8 mouse cellular contexts compared by ENCODE assay signal in the genomic region with DNA sequence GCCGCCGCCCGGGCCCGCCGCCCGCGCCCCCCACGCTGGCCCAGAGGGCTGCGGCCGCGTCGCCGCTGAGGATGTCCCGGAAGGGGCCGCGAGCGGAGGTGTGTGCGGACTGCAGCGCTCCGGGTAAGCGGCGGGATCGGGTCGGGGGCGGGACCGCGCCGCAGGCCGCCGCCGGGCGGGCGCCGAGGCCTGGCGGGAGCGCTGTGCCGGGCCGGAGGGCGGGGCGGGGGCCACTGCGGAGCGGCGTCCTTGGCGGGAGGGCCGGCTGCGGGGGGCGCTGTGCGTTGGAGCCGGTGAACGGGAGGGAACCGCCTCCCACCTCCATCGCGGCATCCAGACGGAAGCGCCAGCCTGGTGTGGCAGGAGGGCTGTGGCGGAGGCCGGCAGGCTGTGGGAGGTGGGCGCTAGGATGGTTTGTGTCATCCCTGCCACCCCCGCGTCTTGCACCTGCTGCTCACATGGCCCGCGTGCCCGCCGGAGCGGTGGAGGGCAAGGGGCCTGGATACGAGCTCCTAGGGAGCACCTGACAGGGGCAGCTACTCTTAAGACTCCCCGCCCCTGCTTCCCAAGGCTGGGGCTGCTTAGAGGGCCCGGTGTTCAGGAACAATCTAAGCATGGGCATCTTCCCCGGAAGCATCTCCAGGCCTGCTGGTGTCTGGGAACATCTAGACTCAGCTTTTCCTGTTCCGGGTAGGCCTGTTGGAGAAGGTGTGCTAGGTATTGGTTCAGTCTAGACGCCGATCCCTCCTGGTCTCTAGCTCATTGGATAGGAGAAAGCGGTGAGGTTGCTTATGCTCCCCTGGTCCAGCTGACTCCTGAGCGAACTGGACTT. TPM values are rescaled to one million over a fixed set of nuclear protein-coding genes. Genes with fewer than 3 reads are reported as not detected.
DNase-seq lines count a peak whose midpoint lies in the region; ATAC-seq and TF ChIP-seq lines count a peak whose summit lies in the region.

TSS of gene Git1 (plus strand) at position 51 of the 832 bp plus-strand sequence.

- DNase-seq in layer of hippocampus, adult 8-10 months (ENCODE audit: low spot score in 2 of 2), result no peak
- no peak for DNase-seq in layer of hippocampus, adult 11-12 months (ENCODE audit: low spot score)
- DNase-seq in cerebellum, adult 8-10 months, result peak; percentile 59
- no peak for DNase-seq in gastrocnemius, adult 18-20 months (ENCODE audit: low spot score)
- DNase-seq in limb, embryonic 10.5 days (ENCODE audit: low spot score), result peak; percentile 67
- peak; percentile 59 for DNase-seq in stomach, postnatal 0 days (ENCODE audit: low spot score)

- no peak for TF ChIP-seq EP300 in stomach, postnatal 0 days (optimal IDR thresholded peaks at IDR 0.05)

- peak within 1 kb of the TSS; percentile 90 for H3K4me3 ChIP-seq in hindbrain, embryonic 15.5 days
- peak within 1 kb of the TSS; percentile 98 for H3K4me3 ChIP-seq in limb, embryonic 10.5 days
- H3K4me3 ChIP-seq in midbrain, embryonic 13.5 days (replicated peaks), result peak within 1 kb of the TSS; percentile 97
- H3K4me3 ChIP-seq in stomach, postnatal 0 days (ENCODE audit: low read depth, low read length), result peak within 1 kb of the TSS; percentile 82

- no peak for ATAC-seq in hindbrain, embryonic 15.5 days (ENCODE audit: low FRiP score, low read depth)
- no peak for ATAC-seq in midbrain, embryonic 13.5 days
- ATAC-seq in stomach, postnatal 0 days (ENCODE audit: low FRiP score, low TSS enrichment), result peak; percentile 40

- H3K9me3 ChIP-seq in hindbrain, embryonic 15.5 days, result no peaks in the 10 kb centered on the region
- no peaks in the 10 kb centered on the region for H3K9me3 ChIP-seq in limb, embryonic 10.5 days (replicated peaks)
- H3K9me3 ChIP-seq in midbrain, embryonic 13.5 days, result no peaks in the 10 kb centered on the region
- no peaks in the 10 kb centered on the region for H3K9me3 ChIP-seq in stomach, postnatal 0 days (ENCODE audit: control insufficient read depth, low read length)

- H3K4me1 ChIP-seq in hindbrain, embryonic 15.5 days (replicated peaks), result peaks cover 74% of the 10 kb centered on the region
- H3K4me1 ChIP-seq in limb, embryonic 10.5 days, result peaks cover 89% of the 10 kb centered on the region
- peaks cover 76% of the 10 kb centered on the region for H3K4me1 ChIP-seq in midbrain, embryonic 13.5 days (replicated peaks)
- peaks cover 18% of the 10 kb centered on the region for H3K4me1 ChIP-seq in stomach, postnatal 0 days (replicated peaks; ENCODE audit: control insufficient read depth, insufficient read depth)

- H3K27ac ChIP-seq in hindbrain, embryonic 15.5 days (replicated peaks), result peak within 1 kb of the TSS; percentile 91
- peak within 1 kb of the TSS; percentile 96 for H3K27ac ChIP-seq in limb, embryonic 10.5 days
- peak within 1 kb of the TSS; percentile 89 for H3K27ac ChIP-seq in midbrain, embryonic 13.5 days
- H3K27ac ChIP-seq in stomach, postnatal 0 days (replicated peaks), result peak within 1 kb of the TSS; percentile 95

- 2% methylated on average over 47 of the region's 74 CpGs for WGBS in hindbrain, embryonic 15.5 days
- WGBS in limb, embryonic 10.5 days, result 4% methylated on average over 64 of the region's 74 CpGs
- under 1% methylated on average over 55 of the region's 74 CpGs for WGBS in midbrain, embryonic 13.5 days
- under 1% methylated on average over 48 of the region's 74 CpGs for WGBS in stomach, postnatal 0 days

- H3K27me3 ChIP-seq in hindbrain, embryonic 15.5 days, result no peaks in the 10 kb centered on the region
- H3K27me3 ChIP-seq in limb, embryonic 10.5 days (ENCODE audit: low read depth, poor library complexity, severe bottlenecking), result no peaks in the 10 kb centered on the region
- no peaks in the 10 kb centered on the region for H3K27me3 ChIP-seq in midbrain, embryonic 13.5 days
- no peaks in the 10 kb centered on the region for H3K27me3 ChIP-seq in stomach, postnatal 0 days (ENCODE audit: control insufficient read depth, insufficient read depth, low read length)

- no peaks in the 10 kb centered on the region for H3K36me3 ChIP-seq in hindbrain, embryonic 15.5 days
- peaks cover 14% of the 10 kb centered on the region; the same call in 1 of the 2 replicates for H3K36me3 ChIP-seq in limb, embryonic 10.5 days
- peaks cover 3% of the 10 kb centered on the region; the same call in 1 of the 2 replicates for H3K36me3 ChIP-seq in midbrain, embryonic 13.5 days
- H3K36me3 ChIP-seq in stomach, postnatal 0 days (ENCODE audit: control insufficient read depth, insufficient read depth, low read length), result no peaks in the 10 kb centered on the region

- H3K4me2 ChIP-seq in hindbrain, embryonic 15.5 days, result peak within 1 kb of the TSS; percentile 95
- peak within 1 kb of the TSS; percentile 98 for H3K4me2 ChIP-seq in midbrain, embryonic 13.5 days (replicated peaks)
- peak within 1 kb of the TSS; percentile 91 for H3K4me2 ChIP-seq in stomach, postnatal 0 days (replicated peaks; ENCODE audit: low read depth)

- TF ChIP-seq CTCF in stomach, postnatal 0 days (IDR thresholded peaks at IDR 0.05; ENCODE audit: low read depth), result peak; percentile 33; the same call in 1 of the 2 replicates

- peak within 1 kb of the TSS; percentile 91 for H3K9ac ChIP-seq in hindbrain, embryonic 15.5 days
- H3K9ac ChIP-seq in midbrain, embryonic 13.5 days (replicated peaks), result peak within 1 kb of the TSS; percentile 97
- H3K9ac ChIP-seq in stomach, postnatal 0 days (ENCODE audit: low read length), result peak within 1 kb of the TSS; percentile 91

RNA-seq across cellular contexts. Expression of gene Git1, which starts in this region (rescaled TPM):
- total RNA-seq in layer of hippocampus, adult 8-10 months (2022), result 100 to 1,000 TPM; 266 to 292 (median 282) TPM
- 10 to 100 TPM; 28.0 to 37.1 TPM for total RNA-seq in gastrocnemius, adult 18-20 months (2021)
- polyA plus RNA-seq in hindbrain, embryonic 15.5 days (2015; fragmentation: Nextera tagmentation; extraction: Ambion mirVana), result 16.4 and 18.1 TPM in 2 replicates
- polyA plus RNA-seq in limb, embryonic 10.5 days (2016; fragmentation: Nextera tagmentation; extraction: Ambion mirVana), result 13.6 and 14.8 TPM in 2 replicates
- polyA plus RNA-seq in midbrain, embryonic 13.5 days (2015; fragmentation: Nextera tagmentation; extraction: Ambion mirVana), result 13.6 and 14.9 TPM in 2 replicates
- 5.9 and 7.9 TPM in 2 replicates for polyA plus RNA-seq in stomach, postnatal 0 days (2015; fragmentation: Nextera tagmentation; extraction: Ambion mirVana)

Comparison
In these comparisons a context has a peak if more than half of its experiments do, and no peak if none do; other contexts are left out.
1. RNA of gene Git1 (total RNA-seq): 266 to 292 TPM in layer of hippocampus, adult 8-10 months; 28.0 to 37.1 TPM in gastrocnemius, adult 18-20 months; every median in the first group is over 4 times any median in the second.
2. DNase-seq: peak in cerebellum, adult 8-10 months (single experiment), limb, embryonic 10.5 days (single experiment) and stomach, postnatal 0 days (single experiment); none in layer of hippocampus, adult 8-10 months (0 of 2), layer of hippocampus, adult 11-12 months (single experiment) and gastrocnemius, adult 18-20 months (single experiment).
3. Peak in every context shown above with its lines, with median percentiles within 50 percentile points of each other: H3K27ac ChIP-seq, H3K4me2 ChIP-seq, H3K4me3 ChIP-seq and H3K9ac ChIP-seq.